Mouse (Mus musculus) liver, embryonic 11.5 days (tissue): ENCODE measurements at regions not wholly inside any gene's neighbourhood (a gene's known extent, or its start where the extent isn't known, plus 50 kb on each side); places are given as distances from the start of the nearest gene placed in this dataset.
A peak's percentile ranks its signal among the peaks of the same experiment; 100 is the strongest.

Experiments used
- ATAC-seq: fragments of 200-750 bp; cut with Nextera tagmentation; replicated peaks from 2 replicates; pipeline ENCODE4 v1.8.0; 2017; ENCODE audit warnings: moderate number of reproducible peaks, mild to moderate bottlenecking, moderate TSS enrichment, moderate library complexity; ENCODE audit not compliant: low FRiP score
- DNase-seq: peaks from one replicate; pipeline ENCODE4 v3.0.0-alpha.2; 2017; ENCODE audit warnings: low spot score
- H3K27ac ChIP-seq: fragments of 300-500 bp; sonication (generic); 2 replicates; pipeline ENCODE4 v1.5.1; 2014; ENCODE audit warnings: mild to moderate bottlenecking, low read depth, low read length, control low read depth
- H3K27me3 ChIP-seq: fragments of 300-500 bp; sonication (generic); replicated peaks from 2 replicates; pipeline ENCODE4 v1.6.1; 2014; ENCODE audit warnings: low read length, mixed read lengths; ENCODE audit not compliant: control insufficient read depth, insufficient read depth
- H3K36me3 ChIP-seq: fragments of 300-500 bp; sonication (generic); 2 replicates; pipeline ENCODE4 v1.6.1; 2014; ENCODE audit warnings: mild to moderate bottlenecking, low read length, moderate library complexity, mixed read lengths; ENCODE audit not compliant: control insufficient read depth, insufficient read depth
- H3K4me1 ChIP-seq: fragments of 300-500 bp; sonication (generic); replicated peaks from 2 replicates; pipeline ENCODE4 v1.6.1; 2014; ENCODE audit warnings: low read length, mixed read lengths; ENCODE audit not compliant: control insufficient read depth, insufficient read depth
- H3K4me2 ChIP-seq: fragments of 300-500 bp; sonication (generic); 2 replicates; pipeline ENCODE4 v1.6.1; 2014; ENCODE audit warnings: mild to moderate bottlenecking, control low read depth, moderate library complexity
- H3K4me3 ChIP-seq: fragments of 300-500 bp; sonication (generic); 2 replicates; pipeline ENCODE4 v1.5.1; 2014; ENCODE audit warnings: low read depth, low read length, control low read depth
- H3K9ac ChIP-seq: fragments of 300-500 bp; sonication (generic); 2 replicates; pipeline ENCODE4 v1.6.1; 2014; ENCODE audit warnings: low read depth, low read length, control low read depth
- H3K9me3 ChIP-seq: fragments of 300-500 bp; sonication (generic); 2 replicates; pipeline ENCODE4 v1.6.1; 2016; ENCODE audit warnings: low read length, inconsistent platforms, mixed read lengths; ENCODE audit not compliant: control insufficient read depth
- WGBS: fragments of 180-500 bp; shearing (Covaris S2); extraction: QIAGEN DNeasy Blood & Tissue Kit; methylation state at CpG from one replicate; pipeline ENCODE4 v1.1.7; 2014; 5-methylcytosine and 5-hydroxymethylcytosine counted together

DNA sequence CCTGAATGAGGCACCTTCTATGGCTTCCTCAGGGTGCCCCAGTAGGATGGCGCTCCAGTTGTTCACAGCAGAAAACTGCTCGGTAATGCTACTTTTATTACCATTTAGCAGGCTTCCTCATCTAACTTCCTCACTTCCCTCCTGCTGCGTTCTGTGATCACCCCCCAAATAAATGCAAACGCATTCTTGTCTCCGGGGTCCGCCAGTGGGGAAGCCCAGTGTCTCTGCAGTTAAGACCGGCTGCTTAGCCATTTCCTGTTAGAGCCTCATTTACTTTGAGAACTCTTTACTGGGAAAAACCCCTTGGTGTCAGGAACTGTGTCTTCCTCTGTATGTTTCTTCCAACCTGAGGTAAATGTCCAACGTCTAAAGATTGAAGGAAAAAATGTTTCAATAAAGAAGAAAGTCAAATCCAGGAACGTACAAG lies 50.2 kb upstream of the Bbx start:
- Histone ChIP-seq H3K4me2 (peak overlapping the region; percentile 24; the same call in 1 of the 2 replicates), H3K4me1 (no peaks in the 10 kb centered on the region), H3K27me3 (no peaks in the 10 kb centered on the region), H3K36me3 (no peaks in the 10 kb centered on the region), H3K4me3 (no peak overlapping the region), H3K27ac (no peak overlapping the region), H3K9ac (no peak overlapping the region), H3K9me3 (no peaks in the 10 kb centered on the region)
- DNase-seq (no peak), ATAC-seq (no peak)
- WGBS: 15% methylated on average over 9 of the region's 9 CpGs
